Mouse (Mus musculus) heart, adult 2 months (tissue): ENCODE results near the gene Wnt1. TPM values are rescaled to one million over a fixed set of nuclear protein-coding genes. Genes with fewer than 3 reads are reported as not detected.

Experiments used
- DNase-seq, 2 experiments: peaks; one replicate each; pipeline ENCODE4 v3.0.0; 2021
- H3K27ac ChIP-seq: fragments of 200-600 bp; 2 replicates; pipeline ENCODE4 v1.8.1; 2022
- H3K27me3 ChIP-seq: fragments of 200-500 bp; 2 replicates; pipeline ENCODE4 v1.6.1; 2012; ENCODE audit warnings: mild to moderate bottlenecking, low read length, inconsistent platforms, mixed read lengths; ENCODE audit not compliant: control insufficient read depth, insufficient read depth
- H3K36me3 ChIP-seq: fragments of 200-500 bp; 2 replicates; pipeline ENCODE4 v1.6.1; 2012; ENCODE audit warnings: low read length, inconsistent platforms; ENCODE audit not compliant: control insufficient read depth, insufficient read depth
- H3K4me1 ChIP-seq: fragments of 200-500 bp; 2 replicates; pipeline ENCODE4 v1.6.1; 2011; ENCODE audit warnings: low read length; ENCODE audit not compliant: control insufficient read depth, insufficient read depth
- H3K4me3 ChIP-seq: fragments of 200-600 bp; 2 replicates; pipeline ENCODE4 v1.8.1; 2022
- H3K79me2 ChIP-seq: fragments of 200-500 bp; replicated peaks from 2 replicates; pipeline ENCODE4 v1.6.1; 2012; ENCODE audit warnings: mild to moderate bottlenecking, inconsistent platforms, low read length, moderate library complexity, mixed read lengths; ENCODE audit not compliant: control insufficient read depth, insufficient read depth
- H3K9ac ChIP-seq: fragments of 200-500 bp; 2 replicates; pipeline ENCODE4 v1.6.1; 2012; ENCODE audit warnings: low read depth, mild to moderate bottlenecking, control low read depth, inconsistent platforms, low read length, mixed read lengths
- CTCF ChIP-seq: fragments of 200-600 bp; IDR thresholded peaks from 2 replicates; pipeline ENCODE4 v1.8.1; 2022; ENCODE audit warnings: antibody characterized with exemption, mild to moderate bottlenecking, moderate library complexity
- EP300 ChIP-seq: fragments of 200-500 bp; IDR thresholded peaks from 2 replicates; pipeline ENCODE4 v1.6.1; 2011; ENCODE audit warnings: low read depth, low read length, control low read depth; ENCODE audit not compliant: insufficient read depth
- POLR2A ChIP-seq: fragments of 200-500 bp; IDR thresholded peaks from 2 replicates; pipeline ENCODE4 v1.6.1; 2011; ENCODE audit warnings: mild to moderate bottlenecking, low read depth, low read length, control low read depth; ENCODE audit not compliant: insufficient read depth
- WGBS: fragments of 180-500 bp; shearing (Covaris S2); methylation state at CpG from one replicate; pipeline ENCODE4 v1.1.7; 2018; 5-methylcytosine and 5-hydroxymethylcytosine counted together
- intact Hi-C: fragments of 180-260 bp; cut with DNase I; formaldehyde crosslinking; loops from one replicate; pipeline ENCODE4 v1.15.1; 2025
- polyA plus RNA-seq: library from polyadenylated mRNA; depleted of rRNA; stranded (reverse); fragments of >200 nt; gene quantifications from 2 replicates; pipeline ENCODE4 v1.2.3, GENCODE M21; 2012
- total RNA-seq, 2 experiments: library from RNA; stranded (reverse); gene quantifications; 2 replicates each; pipeline ENCODE4 v1.2.3; 2021

Gene Wnt1
- total and polyA plus RNA-seq, 3 experiments = not detected

DNA sequence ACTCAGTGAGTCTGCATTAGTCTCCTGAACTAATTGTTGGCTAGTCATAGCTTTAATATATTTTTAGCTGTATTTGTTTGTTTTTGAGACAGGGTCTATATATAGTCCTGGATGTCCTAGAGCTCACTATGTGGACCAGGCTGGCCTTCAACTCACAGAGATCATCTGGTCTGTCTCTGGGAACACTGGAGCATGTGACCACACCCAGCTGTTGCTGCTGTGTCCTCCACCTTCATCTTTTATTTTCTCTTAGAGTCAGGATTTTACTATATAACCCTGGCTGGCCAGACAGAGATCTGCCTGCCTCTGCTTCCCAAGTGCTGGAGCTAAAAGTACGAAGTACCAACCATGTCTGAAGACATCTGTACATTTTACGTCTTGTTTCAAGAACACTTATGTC is 40.6 kb upstream of the Wnt1 start:
- TF ChIP-seq CTCF = no peak
- H3K9ac ChIP-seq = no peak overlapping the region
- H3K79me2 ChIP-seq = peaks cover 2% of the 10 kb centered on the region; the same call in 1 of the 2 replicates
- H3K27ac ChIP-seq = no peak overlapping the region
- DNase-seq = no peak
- H3K27me3 ChIP-seq = no peaks in the 10 kb centered on the region
- 96% methylated on average over 2 of the region's 2 CpGs for WGBS
- H3K4me1 ChIP-seq = peaks cover 3% of the 10 kb centered on the region; the same call in 1 of the 2 replicates
- no peak overlapping the region for H3K4me3 ChIP-seq
- H3K36me3 ChIP-seq = no peaks in the 10 kb centered on the region
- intact Hi-C loops = no loop called here

DNA sequence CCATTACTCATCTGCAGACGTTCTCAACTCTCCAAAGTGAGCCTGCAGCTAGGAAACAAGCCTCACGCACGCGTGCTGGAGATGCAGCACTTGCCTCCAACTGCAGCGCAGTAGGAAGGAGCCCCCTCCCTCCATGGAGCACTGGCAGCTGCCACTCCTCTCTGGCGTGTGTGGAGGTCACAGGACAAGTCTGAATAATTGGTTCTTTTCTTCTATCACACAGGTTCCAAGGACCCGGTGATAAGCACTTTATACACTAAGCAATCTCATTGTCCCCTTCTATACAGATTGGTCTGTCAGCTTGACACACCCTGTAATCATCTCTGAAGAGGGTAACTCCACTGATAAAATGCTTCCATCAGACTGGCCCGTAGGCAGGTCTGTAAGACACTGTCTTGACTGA is 36.6 kb upstream of the Wnt1 start:
- WGBS = 74% methylated on average over 8 of the region's 8 CpGs
- H3K79me2 ChIP-seq = peaks cover 6% of the 10 kb centered on the region
- intact Hi-C loops = no loop called here
- H3K27ac ChIP-seq = no peak overlapping the region
- 0 out of 2 replicates have a peak, but pooled peaks cover 1% of the 10 kb centered on the region for H3K4me1 ChIP-seq
- H3K9ac ChIP-seq = no peak overlapping the region
- TF ChIP-seq POLR2A (no peak), CTCF (no peak), EP300 (no peak)
- H3K36me3 ChIP-seq = no peaks in the 10 kb centered on the region
- H3K4me3 ChIP-seq = no peak overlapping the region
- DNase-seq = no peak
- no peaks in the 10 kb centered on the region for H3K27me3 ChIP-seq

DNA sequence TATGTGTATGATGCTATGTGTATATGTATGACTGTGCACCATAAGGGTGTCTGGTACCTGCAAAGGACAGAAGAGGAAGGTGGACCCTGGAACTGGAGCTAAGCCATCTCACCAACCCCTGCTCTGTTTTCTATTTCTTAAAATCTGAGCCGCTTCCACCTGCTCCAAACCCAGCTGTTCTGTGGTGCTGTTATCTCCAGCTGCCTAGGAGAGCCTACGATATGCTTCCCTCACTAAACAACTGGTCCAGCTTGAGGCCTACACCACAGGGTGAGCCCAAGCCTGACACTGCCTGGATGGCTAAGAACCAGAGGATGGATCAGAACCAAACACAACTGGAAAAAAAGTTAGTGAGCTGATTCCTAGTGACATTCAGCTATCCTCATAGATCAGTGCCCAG is 35.5 kb upstream of the Wnt1 start:
- Histone ChIP-seq H3K4me1 (0 out of 2 replicates have a peak, but pooled peaks cover 1% of the 10 kb centered on the region), H3K79me2 (peaks cover 6% of the 10 kb centered on the region), H3K27me3 (no peaks in the 10 kb centered on the region), H3K4me3 (no peak overlapping the region), H3K27ac (no peak overlapping the region), H3K9ac (no peak overlapping the region), H3K36me3 (no peaks in the 10 kb centered on the region)
- 67% methylated on average over 2 of the region's 2 CpGs for WGBS
- no peak for DNase-seq
- intact Hi-C loops = no loop called here
- TF ChIP-seq CTCF = no peak
- no peak for TF ChIP-seq POLR2A
- TF ChIP-seq EP300 = no peak

DNA sequence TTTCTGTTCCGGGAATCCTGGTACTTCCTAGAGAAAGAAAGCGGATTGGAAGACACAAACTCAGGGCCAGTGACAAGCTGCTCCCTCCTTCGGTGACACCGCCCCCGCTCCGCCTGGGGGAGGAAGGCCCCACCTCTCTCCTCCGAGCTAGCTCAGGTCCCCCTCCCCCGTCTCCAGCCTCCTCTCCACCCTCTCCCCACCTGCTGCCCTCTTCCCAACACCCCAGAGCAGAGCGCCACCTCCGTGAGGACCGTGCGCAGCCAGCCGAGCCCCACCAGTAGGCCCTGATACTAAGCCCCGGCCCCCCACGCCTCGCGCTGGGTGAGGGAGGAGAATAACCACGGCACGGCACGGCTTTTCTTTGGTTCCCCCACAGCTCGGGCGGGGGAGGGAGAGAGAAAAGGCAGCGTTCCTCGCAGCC is 27.4 kb upstream of the Wnt1 start:
- intact Hi-C loops = no loop called here
- peak; percentile 71 to 80 for DNase-seq
- Histone ChIP-seq H3K4me1 (peaks cover 2% of the 10 kb centered on the region), H3K4me3 (peak overlapping the region; percentile 66), H3K36me3 (no peaks in the 10 kb centered on the region), H3K9ac (peak overlapping the region; percentile 95), H3K79me2 (peaks cover 9% of the 10 kb centered on the region), H3K27ac (peak overlapping the region; percentile 49), H3K27me3 (no peaks in the 10 kb centered on the region)
- no peak for TF ChIP-seq EP300
- no peak for TF ChIP-seq CTCF
- TF ChIP-seq POLR2A = no peak
- WGBS = 1% methylated on average over 24 of the region's 24 CpGs

DNA sequence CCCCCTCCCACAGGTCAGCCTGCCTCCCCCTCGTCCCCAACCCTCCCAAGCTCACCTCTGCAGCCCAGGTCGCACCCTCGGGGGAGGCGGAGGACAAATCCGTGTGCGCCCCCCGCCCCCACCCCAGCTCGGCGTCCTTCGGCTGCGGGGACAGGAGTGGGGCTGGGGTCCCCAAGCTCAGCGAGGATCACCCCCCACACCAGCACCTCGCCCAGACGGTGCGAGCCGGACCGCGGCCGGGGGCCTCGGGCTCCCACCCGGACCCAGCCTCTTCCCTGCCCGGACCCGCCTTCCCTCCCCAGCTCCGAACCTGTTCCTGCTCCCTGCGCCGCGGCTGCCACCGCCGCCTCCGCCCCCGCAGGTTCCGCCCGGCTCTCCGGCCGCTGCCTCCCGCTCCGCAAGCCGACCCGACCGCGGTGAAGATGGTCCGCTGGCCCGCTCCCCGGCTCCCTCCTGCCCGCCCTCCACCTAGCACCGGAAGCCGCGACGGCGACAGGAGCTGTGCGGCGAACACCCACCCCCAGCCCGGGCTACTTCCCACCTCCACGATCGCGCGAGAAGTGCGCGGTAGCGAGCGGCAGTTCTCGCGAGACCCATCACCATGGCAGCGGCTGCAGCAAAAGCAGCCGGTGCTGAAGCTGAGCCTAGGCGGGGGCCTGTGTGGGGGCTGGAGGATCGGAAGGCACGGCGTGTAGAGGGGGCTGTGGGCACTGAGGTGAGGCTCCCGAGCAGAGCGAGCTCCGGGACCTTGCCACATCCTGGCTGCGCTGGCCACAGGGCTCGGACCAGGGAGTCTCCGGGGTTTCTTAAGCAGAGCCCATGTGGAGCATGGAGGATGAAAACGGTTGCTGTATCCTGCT is 26.8 kb upstream of the Wnt1 start, which contains the start of gene Arf3:
TSS of gene Arf3 (minus strand) at position 545 of the 860 bp plus-strand sequence.
- TF ChIP-seq CTCF (no peak), POLR2A (peak; percentile 69; the same call in 1 of the 2 replicates)
- intact Hi-C loops = no loop called here
- peak; percentile 97 to 98 for DNase-seq
- no peaks in the 10 kb centered on the region for H3K36me3 ChIP-seq
- no peaks in the 10 kb centered on the region for H3K27me3 ChIP-seq
- H3K79me2 ChIP-seq = peaks cover 9% of the 10 kb centered on the region
- H3K4me3 ChIP-seq = peak within 1 kb of the TSS; percentile 66
- peak within 1 kb of the TSS; percentile 95 for H3K9ac ChIP-seq
- under 1% methylated on average over 76 of the region's 76 CpGs for WGBS
- H3K4me1 ChIP-seq = peaks cover 2% of the 10 kb centered on the region
- H3K27ac ChIP-seq = peak within 1 kb of the TSS; percentile 49

DNA sequence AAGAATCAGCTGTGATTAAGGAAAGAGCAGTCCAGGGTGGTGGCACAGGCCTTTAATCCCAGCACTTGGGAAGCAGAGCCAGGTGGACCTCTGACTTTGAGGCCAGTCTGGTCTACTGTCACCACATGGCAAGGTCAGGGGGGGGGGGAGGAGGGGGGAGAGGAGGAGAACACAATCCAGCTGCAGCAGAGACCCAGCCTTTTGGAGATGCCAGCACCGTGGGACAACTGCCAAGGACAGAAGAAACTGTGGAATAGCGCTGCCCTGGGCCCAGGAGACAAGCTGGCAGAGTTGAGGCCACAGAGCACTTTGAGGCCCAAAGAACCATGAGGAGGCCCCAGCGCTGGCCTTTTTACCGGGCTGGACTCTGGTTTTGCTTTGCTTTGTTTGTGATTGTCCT is 23.7 kb upstream of the Wnt1 start:
- no peak overlapping the region for H3K4me3 ChIP-seq
- intact Hi-C loops = no loop called here
- peaks cover 7% of the 10 kb centered on the region for H3K79me2 ChIP-seq
- H3K36me3 ChIP-seq = no peaks in the 10 kb centered on the region
- peaks cover 2% of the 10 kb centered on the region for H3K4me1 ChIP-seq
- TF ChIP-seq CTCF (no peak), POLR2A (no peak), EP300 (no peak)
- no peak overlapping the region for H3K9ac ChIP-seq
- H3K27me3 ChIP-seq = no peaks in the 10 kb centered on the region
- 71% methylated on average over 4 of the region's 4 CpGs for WGBS
- H3K27ac ChIP-seq = no peak overlapping the region
- DNase-seq = no peak
